20 mouse cellular contexts compared by ENCODE assay signal in the genomic region with DNA sequence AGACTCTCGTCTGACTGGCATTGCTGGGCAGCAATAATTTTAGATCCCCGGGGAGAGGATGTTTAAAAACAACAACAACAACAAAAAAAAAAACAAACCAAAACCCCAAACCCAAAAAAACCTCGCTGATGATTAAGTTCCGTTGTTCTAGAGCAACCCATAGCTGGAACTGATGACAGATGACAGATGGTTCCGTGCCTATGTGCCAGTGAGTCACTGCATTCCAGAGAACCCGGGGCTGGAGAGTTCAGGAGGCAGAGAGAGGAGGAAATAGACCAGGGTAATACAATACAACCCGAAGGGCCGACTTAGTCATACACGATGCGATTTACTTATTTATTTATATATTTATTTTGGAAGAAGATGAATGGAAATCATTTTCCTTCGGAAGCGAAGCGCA. TPM values are rescaled to one million over a fixed set of nuclear protein-coding genes. Genes with fewer than 3 reads are reported as not detected.
DNase-seq lines count a peak whose midpoint lies in the region; ATAC-seq lines count a peak whose summit lies in the region.
"Had no signal": no experiment of that assay in that cellular context is flagged by ENCODE, and none has a peak within 500 bp of the region (broad histone marks: within the 10 kb centered on the region; RNA-seq: fewer than 3 reads in every experiment).

No protein-coding gene starts in this region.

- no peak for ATAC-seq in hindbrain, embryonic 11.5 days (ENCODE audit: low FRiP score)
- ATAC-seq: forebrain, embryonic 13.5 days; forebrain, embryonic 15.5 days; forebrain, postnatal 0 days had no signal

- no peak overlapping the region for H3K4me2 ChIP-seq in hindbrain, embryonic 11.5 days (replicated peaks; ENCODE audit: low read depth, low read length)
- H3K4me2 ChIP-seq: embryonic facial prominence, embryonic 12.5 days; forebrain, embryonic 13.5 days; forebrain, embryonic 15.5 days had no signal

- no peak overlapping the region for H3K27ac ChIP-seq in embryonic facial prominence, embryonic 10.5 days (replicated peaks)
- H3K27ac ChIP-seq in hindbrain, embryonic 11.5 days (ENCODE audit: low read depth, low read length): no peak overlapping the region
- H3K27ac ChIP-seq: embryonic facial prominence, embryonic 12.5 days; forebrain, embryonic 13.5 days; forebrain, embryonic 15.5 days had no signal

- H3K9me3 ChIP-seq in embryonic facial prominence, embryonic 10.5 days: peaks cover 3% of the 10 kb centered on the region; the same call in 1 of the 2 replicates
- no peaks in the 10 kb centered on the region for H3K9me3 ChIP-seq in hindbrain, embryonic 11.5 days (ENCODE audit: control insufficient read depth, low read length)
- H3K9me3 ChIP-seq: embryonic facial prominence, embryonic 12.5 days; forebrain, embryonic 15.5 days had no signal

- H3K27me3 ChIP-seq in embryonic facial prominence, embryonic 10.5 days (replicated peaks; ENCODE audit: low read depth, poor library complexity, severe bottlenecking): no peaks in the 10 kb centered on the region
- no peaks in the 10 kb centered on the region for H3K27me3 ChIP-seq in hindbrain, embryonic 11.5 days (ENCODE audit: control insufficient read depth, insufficient read depth, low read length)
- H3K27me3 ChIP-seq: embryonic facial prominence, embryonic 12.5 days; forebrain, embryonic 13.5 days; forebrain, embryonic 15.5 days had no signal

- H3K4me1 ChIP-seq in embryonic facial prominence, embryonic 10.5 days: no peaks in the 10 kb centered on the region
- H3K4me1 ChIP-seq in hindbrain, embryonic 11.5 days (replicated peaks; ENCODE audit: control insufficient read depth, insufficient read depth, low read length): no peaks in the 10 kb centered on the region
- H3K4me1 ChIP-seq: embryonic facial prominence, embryonic 12.5 days; forebrain, embryonic 13.5 days; forebrain, embryonic 15.5 days had no signal

- H3K36me3 ChIP-seq in embryonic facial prominence, embryonic 10.5 days (replicated peaks): no peaks in the 10 kb centered on the region
- H3K36me3 ChIP-seq in hindbrain, embryonic 11.5 days (ENCODE audit: control insufficient read depth, insufficient read depth, low read length): no peaks in the 10 kb centered on the region
- H3K36me3 ChIP-seq: embryonic facial prominence, embryonic 12.5 days; forebrain, embryonic 15.5 days had no signal

- intact Hi-C loops in heart, postnatal 10 days (cut with DNase I): no loop called here

- WGBS in embryonic facial prominence, embryonic 10.5 days: 90% methylated on average over 13 of the region's 13 CpGs
- WGBS in hindbrain, embryonic 11.5 days: 90% methylated on average over 13 of the region's 13 CpGs

- no peak overlapping the region for H3K4me3 ChIP-seq in embryonic facial prominence, embryonic 10.5 days
- no peak overlapping the region for H3K4me3 ChIP-seq in hindbrain, embryonic 11.5 days (ENCODE audit: low read depth, low read length)
- H3K4me3 ChIP-seq: embryonic facial prominence, embryonic 12.5 days; forebrain, embryonic 13.5 days; forebrain, embryonic 15.5 days had no signal

- peak; percentile 41 for DNase-seq in heart, adult 11 months
- no peak for DNase-seq in heart, postnatal 10 days
- DNase-seq in 3134 (ENCODE audit: extremely low read depth, insufficient read length, low spot score): peak; percentile 53
- DNase-seq in Muller cell, postnatal 12 days (ENCODE audit: inconsistent ontology term): peak; percentile 79
- peak; percentile 55 for DNase-seq in brain, adult 2 months (ENCODE audit: low read depth, low spot score)
- DNase-seq in embryonic facial prominence, embryonic 10.5 days (ENCODE audit: low spot score): no peak
- no peak for DNase-seq in hindbrain, embryonic 11.5 days (ENCODE audit: low spot score)
- DNase-seq: adrenal gland, adult 2 months; adrenal gland, postnatal 10 days; adrenal gland, postnatal 25 days; B cell, adult 2 months; cerebellum, adult 11-12 months; cerebellum, adult 9-10 months; cerebellum, postnatal 14 days; cerebellum, postnatal 36 days; embryo, embryonic 11 days; forebrain, postnatal 0 days had no signal

- no peak overlapping the region for H3K9ac ChIP-seq in hindbrain, embryonic 11.5 days (ENCODE audit: low read depth, low read length)
- H3K9ac ChIP-seq: embryonic facial prominence, embryonic 12.5 days; forebrain, embryonic 13.5 days; forebrain, embryonic 15.5 days; forebrain, postnatal 0 days had no signal

RNA-seq across cellular contexts. Expression of gene Mtus2, which starts 22.0 kb away (rescaled TPM):
- total RNA-seq in heart, postnatal 10 days (2021): 100 to 1,000 TPM in 1 of 2 experiments, 10 to 100 TPM in 1; 88.3 to 114 TPM
- 5.5 and 5.7 TPM in 2 replicates for polyA plus RNA-seq in embryonic facial prominence, embryonic 10.5 days (2016; fragmentation: Nextera tagmentation; extraction: Ambion mirVana)
- polyA plus RNA-seq in hindbrain, embryonic 11.5 days (2014; fragmentation: Nextera tagmentation; extraction: Ambion mirVana): 22.2 and 29.2 TPM in 2 replicates

RNA-seq across cellular contexts. Expression of gene Slc46a3, which starts 40.5 kb away (rescaled TPM):
- total RNA-seq in heart, postnatal 10 days (2021): 1 to 10 TPM; 3.4 to 3.5 TPM
- polyA plus RNA-seq in embryonic facial prominence, embryonic 10.5 days (2016; fragmentation: Nextera tagmentation; extraction: Ambion mirVana): 2.5 TPM in 2 replicates
- 3.9 and 4.1 TPM in 2 replicates for polyA plus RNA-seq in hindbrain, embryonic 11.5 days (2014; fragmentation: Nextera tagmentation; extraction: Ambion mirVana)

Comparison
In these comparisons a context has a peak if more than half of its experiments do, and no peak if none do; other contexts are left out.
1. DNase-seq: peak in heart, adult 11 months (single experiment), 3134 (single experiment), Muller cell, postnatal 12 days (single experiment) and brain, adult 2 months (single experiment); none in heart, postnatal 10 days (0 of 2), embryonic facial prominence, embryonic 10.5 days (single experiment) and hindbrain, embryonic 11.5 days (single experiment).